Mouse (Mus musculus) midbrain, embryonic 16.5 days (tissue): ENCODE results near the gene Paqr7. TPM values are rescaled to one million over a fixed set of nuclear protein-coding genes. Genes with fewer than 3 reads are reported as not detected.

Experiments used
- ATAC-seq: fragments of 200-750 bp; cut with Nextera tagmentation; 2 replicates; pipeline ENCODE4 v1.8.0; 2017; ENCODE audit warnings: moderate TSS enrichment
- H3K27ac ChIP-seq: fragments of 300-500 bp; sonication (generic); 2 replicates; pipeline ENCODE4 v1.5.1; 2014; ENCODE audit warnings: mild to moderate bottlenecking, low read length, mixed read lengths
- H3K27me3 ChIP-seq: fragments of 300-500 bp; sonication (generic); 2 replicates; pipeline ENCODE4 v1.6.1; 2014; ENCODE audit warnings: low read depth, low read length, mixed read lengths; ENCODE audit not compliant: control insufficient read depth, insufficient read depth
- H3K36me3 ChIP-seq: fragments of 300-500 bp; sonication (generic); 2 replicates; pipeline ENCODE4 v1.6.1; 2014; ENCODE audit warnings: mild to moderate bottlenecking, low read length, moderate library complexity, mixed read lengths; ENCODE audit not compliant: control insufficient read depth, insufficient read depth
- H3K4me1 ChIP-seq: fragments of 300-500 bp; sonication (generic); 2 replicates; pipeline ENCODE4 v1.6.1; 2014; ENCODE audit warnings: mild to moderate bottlenecking, low read length, mixed read lengths; ENCODE audit not compliant: control insufficient read depth, insufficient read depth
- H3K4me2 ChIP-seq: fragments of 300-500 bp; sonication (generic); 2 replicates; pipeline ENCODE4 v1.6.1; 2014; ENCODE audit warnings: mild to moderate bottlenecking, low read length, mixed read lengths
- H3K4me3 ChIP-seq: fragments of 300-500 bp; sonication (generic); 2 replicates; pipeline ENCODE4 v1.5.1; 2014; ENCODE audit warnings: low read depth, mild to moderate bottlenecking, low read length, moderate library complexity, mixed read lengths
- H3K9ac ChIP-seq: fragments of 300-500 bp; sonication (generic); 2 replicates; pipeline ENCODE4 v1.6.1; 2014; ENCODE audit warnings: low read depth, low read length, mixed read lengths
- H3K9me3 ChIP-seq: fragments of 300-500 bp; sonication (generic); replicated peaks from 2 replicates; pipeline ENCODE4 v1.6.1; 2014; ENCODE audit warnings: mild to moderate bottlenecking, low read length, mixed read lengths; ENCODE audit not compliant: control insufficient read depth, poor library complexity, severe bottlenecking
- WGBS: fragments of 180-500 bp; shearing (Covaris S2); extraction: QIAGEN DNeasy Blood & Tissue Kit; methylation state at CpG from one replicate; pipeline ENCODE4 v1.1.7; 2014; 5-methylcytosine and 5-hydroxymethylcytosine counted together
- polyA plus RNA-seq: library from polyadenylated mRNA; unstranded; fragments of >200 nt; fragmentation: Nextera tagmentation; extraction: Ambion mirVana; gene quantifications from 2 replicates; pipeline ENCODE4 v1.2.1, GENCODE M21; 2015

The Paqr7 gene
- polyA plus RNA-seq, 1 experiment from 2014 or later = 36.2 TPM

- Histone ChIP-seq H3K9me3 (no peaks in the 10 kb centered on the region), H3K36me3 (peaks cover 13% of the 10 kb centered on the region), H3K27ac (no peak overlapping the region), H3K4me2 (no peak overlapping the region), H3K4me3 (no peak overlapping the region), H3K4me1 (no peaks in the 10 kb centered on the region), H3K27me3 (no peaks in the 10 kb centered on the region), H3K9ac (no peak overlapping the region)
- no peak for ATAC-seq
- 88% methylated on average over 4 of the region's 4 CpGs for WGBS
Observed at GRCm38 (mm10) chr4:134505303-134505789, 8.8 kb downstream of the Paqr7 start.

DNA sequence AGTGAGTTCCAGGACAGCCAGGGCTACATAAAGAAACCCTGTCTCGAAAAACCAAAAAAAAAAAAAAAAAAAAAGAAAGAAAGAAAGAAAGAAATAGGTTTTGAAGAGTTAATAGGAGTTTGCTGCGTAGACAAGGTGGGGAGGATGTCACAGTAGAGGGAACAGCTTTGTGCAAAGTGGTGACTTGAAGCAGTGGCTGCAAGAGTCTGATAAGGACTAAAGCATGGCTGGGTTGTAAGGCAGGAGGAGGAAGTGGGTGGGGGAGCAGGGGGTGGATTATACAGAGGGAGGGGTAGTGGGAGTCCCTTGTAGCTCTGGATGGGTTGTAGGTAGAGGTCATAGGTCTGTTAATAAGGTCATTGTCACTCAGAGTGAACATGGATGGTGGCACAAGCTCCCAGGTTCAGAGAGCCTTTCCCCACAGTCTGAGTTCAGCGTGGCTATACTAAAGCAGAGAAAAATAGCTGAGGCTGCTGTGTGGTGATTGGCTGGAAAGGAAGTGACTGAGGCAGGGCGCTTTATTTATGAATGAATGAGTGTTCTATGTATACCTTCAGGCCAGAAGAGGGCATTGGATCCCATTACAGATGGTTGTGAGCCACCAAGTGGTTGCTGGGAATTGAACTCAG is 9.6 kb downstream of the Paqr7 start:
- Histone ChIP-seq H3K36me3 (peaks cover 13% of the 10 kb centered on the region), H3K9ac (no peak overlapping the region), H3K4me3 (no peak overlapping the region), H3K27ac (no peak overlapping the region), H3K4me1 (peaks cover under 1% of the 10 kb centered on the region; the same call in 1 of the 2 replicates), H3K9me3 (no peaks in the 10 kb centered on the region), H3K27me3 (no peaks in the 10 kb centered on the region), H3K4me2 (no peak overlapping the region)
- no peak for ATAC-seq
- WGBS = 78% methylated on average over 3 of the region's 4 CpGs

DNA sequence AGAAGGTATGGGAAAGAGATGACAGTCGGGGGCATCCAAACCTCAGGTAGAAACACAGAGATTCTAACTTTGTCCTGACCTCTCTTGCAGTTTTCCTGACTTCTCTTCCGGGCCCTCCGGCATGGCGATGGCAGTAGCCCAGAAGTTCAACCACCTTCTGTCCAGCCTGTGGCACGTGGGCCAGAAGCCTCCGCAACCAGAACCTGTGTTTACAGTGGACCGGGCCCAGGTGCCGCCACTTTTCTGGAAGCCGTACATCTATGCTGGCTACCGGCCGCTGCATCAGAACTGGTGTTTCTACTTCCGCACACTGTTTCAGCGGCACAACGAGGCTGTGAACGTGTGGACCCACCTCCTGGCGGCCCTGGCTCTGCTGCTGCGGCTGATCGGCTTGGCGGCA is 10.2 kb downstream of the Paqr7 start:
- no peak overlapping the region for H3K9ac ChIP-seq
- no peak overlapping the region for H3K4me3 ChIP-seq
- no peak for ATAC-seq
- no peak overlapping the region for H3K27ac ChIP-seq
- 90% methylated on average over 19 of the region's 19 CpGs for WGBS
- no peaks in the 10 kb centered on the region for H3K27me3 ChIP-seq
- no peak overlapping the region for H3K4me2 ChIP-seq
- peaks cover 13% of the 10 kb centered on the region for H3K36me3 ChIP-seq
- H3K9me3 ChIP-seq = no peaks in the 10 kb centered on the region
- H3K4me1 ChIP-seq = peaks cover 4% of the 10 kb centered on the region; the same call in 1 of the 2 replicates

GRCm38 (mm10) chr4:134510396-134510795 is 13.9 kb downstream of the Paqr7 start:
- Histone ChIP-seq H3K27me3 (no peaks in the 10 kb centered on the region), H3K4me3 (peak overlapping the region; percentile 48), H3K9ac (no peak overlapping the region), H3K36me3 (peaks cover 13% of the 10 kb centered on the region), H3K4me1 (peaks cover 4% of the 10 kb centered on the region; the same call in 1 of the 2 replicates), H3K27ac (no peak overlapping the region), H3K4me2 (peak overlapping the region; percentile 97), H3K9me3 (no peaks in the 10 kb centered on the region)
- WGBS = 81% methylated on average over 4 of the region's 4 CpGs
- peak; percentile 56 for ATAC-seq

GRCm38 (mm10) chr4:134510845-134511411 is 14.4 kb downstream of the Paqr7 start, which contains the start of gene Aunip:
Aunip (plus strand) TSS chr4:134510999.
- Histone ChIP-seq H3K9me3 (no peaks in the 10 kb centered on the region), H3K27me3 (no peaks in the 10 kb centered on the region), H3K4me1 (peaks cover 4% of the 10 kb centered on the region; the same call in 1 of the 2 replicates), H3K27ac (no peak within 1 kb of the TSS), H3K36me3 (peaks cover 13% of the 10 kb centered on the region), H3K9ac (peak within 1 kb of the TSS; percentile 50), H3K4me3 (peak within 1 kb of the TSS; percentile 48), H3K4me2 (peak within 1 kb of the TSS; percentile 97)
- 0% methylated on average over 34 of the region's 42 CpGs for WGBS
- ATAC-seq = peak; percentile 96

DNA sequence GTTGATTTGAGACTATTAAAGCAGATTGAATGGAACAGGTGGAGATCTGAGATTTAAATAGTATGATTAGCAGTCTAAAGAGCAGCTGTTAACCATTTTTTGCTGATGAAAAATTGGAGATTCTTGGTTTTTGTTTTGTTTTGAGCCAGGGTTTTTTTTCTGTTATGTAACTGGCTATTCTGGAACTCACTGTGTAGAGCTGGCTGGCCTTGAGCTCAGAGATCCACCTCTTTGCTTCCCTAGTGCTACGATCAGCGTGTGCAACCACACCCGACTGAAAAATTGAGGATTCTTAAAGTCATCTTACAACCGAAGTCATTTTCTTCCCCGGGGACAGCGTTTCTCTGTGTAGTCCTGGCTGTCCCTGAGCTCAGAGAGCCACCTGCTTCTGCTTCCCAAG is 15.2 kb downstream of the Paqr7 start:
- no peak overlapping the region; the same call in 1 of the 2 replicates for H3K4me2 ChIP-seq
- H3K27me3 ChIP-seq = no peaks in the 10 kb centered on the region
- H3K4me3 ChIP-seq = no peak overlapping the region
- no peaks in the 10 kb centered on the region for H3K9me3 ChIP-seq
- 81% methylated on average over 6 of the region's 6 CpGs for WGBS
- H3K36me3 ChIP-seq = peaks cover 12% of the 10 kb centered on the region
- H3K4me1 ChIP-seq = peaks cover 4% of the 10 kb centered on the region; the same call in 1 of the 2 replicates
- ATAC-seq = no peak
- no peak overlapping the region for H3K9ac ChIP-seq
- H3K27ac ChIP-seq = no peak overlapping the region

DNA sequence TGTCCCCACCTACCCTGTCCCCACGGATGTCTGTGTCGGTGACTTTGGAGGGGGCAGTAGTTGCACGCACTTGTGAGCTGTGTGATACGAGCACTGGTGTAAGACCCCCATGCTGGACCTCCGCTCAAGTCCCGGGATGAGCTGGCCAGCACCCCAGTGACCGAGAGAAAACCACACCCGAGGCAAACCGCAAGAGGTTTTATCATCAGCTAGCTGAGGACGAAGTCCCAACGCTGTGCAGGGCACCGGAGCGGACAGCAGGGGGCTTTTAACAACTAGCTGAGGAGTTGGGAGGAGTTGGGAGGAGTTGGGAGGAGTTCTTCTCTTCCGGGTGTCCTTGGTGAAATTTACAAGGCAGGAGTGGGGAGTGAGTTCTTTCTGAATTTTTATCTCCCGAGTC is 16.3 kb downstream of the Paqr7 start:
- H3K9ac ChIP-seq = 0 out of 2 replicates have a peak overlapping the region, but pooled peaks have one; percentile 10
- H3K4me1 ChIP-seq = peaks cover 4% of the 10 kb centered on the region; the same call in 1 of the 2 replicates
- H3K4me2 ChIP-seq = peak overlapping the region; percentile 23; the same call in 1 of the 2 replicates
- no peak overlapping the region for H3K4me3 ChIP-seq
- no peaks in the 10 kb centered on the region for H3K27me3 ChIP-seq
- H3K27ac ChIP-seq = no peak overlapping the region
- ATAC-seq = no peak
- 0 out of 2 replicates have a peak, but pooled peaks cover 2% of the 10 kb centered on the region for H3K36me3 ChIP-seq
- H3K9me3 ChIP-seq = no peaks in the 10 kb centered on the region
- WGBS = 33% methylated on average over 15 of the region's 15 CpGs

- Histone ChIP-seq H3K27me3 (no peaks in the 10 kb centered on the region), H3K9me3 (no peaks in the 10 kb centered on the region), H3K4me1 (peaks cover 4% of the 10 kb centered on the region; the same call in 1 of the 2 replicates), H3K4me2 (no peak overlapping the region), H3K9ac (no peak overlapping the region), H3K4me3 (no peak overlapping the region), H3K36me3 (no peaks in the 10 kb centered on the region), H3K27ac (no peak overlapping the region)
- WGBS = 97% methylated on average over 11 of the region's 11 CpGs
- ATAC-seq = no peak
Observed at GRCm38 (mm10) chr4:134514309-134514930, 17.9 kb downstream of the Paqr7 start.

- no peak for ATAC-seq
- WGBS = 75% methylated on average over 7 of the region's 7 CpGs
- H3K4me3 ChIP-seq = no peak overlapping the region
Observed at GRCm38 (mm10) chr4:134515614-134516013, 19.1 kb downstream of the Paqr7 start.

More at GRCm38 (mm10) chr4:134515614-134516013, 19.1 kb downstream of the Paqr7 start:
- H3K27ac ChIP-seq = no peak overlapping the region
- no peaks in the 10 kb centered on the region for H3K36me3 ChIP-seq
- H3K4me2 ChIP-seq = no peak overlapping the region
- H3K4me1 ChIP-seq = peaks cover 4% of the 10 kb centered on the region; the same call in 1 of the 2 replicates
- no peaks in the 10 kb centered on the region for H3K27me3 ChIP-seq
- H3K9ac ChIP-seq = no peak overlapping the region
- no peaks in the 10 kb centered on the region for H3K9me3 ChIP-seq
